Mouse (Mus musculus): Measurements from ENCODE around the gene Alad.

- TF ChIP-seq POLR2A (IDR thresholded peaks at IDR 0.05; ENCODE audit: borderline replicate concordance, low read depth, low read length) (no peak), CTCF (IDR thresholded peaks at IDR 0.05; ENCODE audit: low read depth, low read length) (no peak)
These were observed 12.9 kb downstream of the Alad start for GRCm38 (mm10) chr4:62506798-62507197.

Data from bone marrow macrophage, adult 2 months (primary cell).